Mouse (Mus musculus) frontal cortex, postnatal 10 days (tissue): ENCODE data around the gene Gm12394.
"Not testable (repeated sequence)": the region's sequence is repeated elsewhere in the genome, so short reads cannot be mapped to it uniquely, and the experiment has no call there.

ENCODE experiments used
- DNase-seq, 2 experiments: peaks; one replicate each; pipeline ENCODE4 v3.0.0; 2022; ENCODE audit warnings: low spot score in 2 of 2, mixed read lengths in 1 of 2

Gm12394 gene

GRCm38 (mm10) chr4:42863487-42863886, 6.9 kb upstream of the Gm12394 start:
- DNase-seq: not testable (repeated sequence)

DNA sequence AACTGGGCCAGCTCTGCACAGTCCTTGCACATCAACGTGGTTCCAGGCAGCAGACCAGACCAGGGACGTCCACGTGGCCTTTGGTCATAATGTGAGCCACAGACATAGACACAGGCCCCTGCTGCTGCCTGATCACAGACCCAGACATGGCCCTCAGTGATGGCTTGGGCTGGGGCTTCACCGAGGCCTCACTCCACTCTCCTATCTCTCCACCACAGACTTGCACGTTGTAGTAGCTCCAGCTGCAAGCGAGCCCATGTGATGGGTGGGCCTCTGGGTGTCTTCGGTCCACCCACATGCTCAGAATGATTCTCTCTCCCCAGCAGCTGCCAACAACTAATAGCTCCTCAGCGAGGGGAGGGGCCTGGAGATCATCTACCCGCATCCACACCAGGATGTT, 3.9 kb upstream of the Gm12394 start:
- DNase-seq: not testable (repeated sequence)

DNA sequence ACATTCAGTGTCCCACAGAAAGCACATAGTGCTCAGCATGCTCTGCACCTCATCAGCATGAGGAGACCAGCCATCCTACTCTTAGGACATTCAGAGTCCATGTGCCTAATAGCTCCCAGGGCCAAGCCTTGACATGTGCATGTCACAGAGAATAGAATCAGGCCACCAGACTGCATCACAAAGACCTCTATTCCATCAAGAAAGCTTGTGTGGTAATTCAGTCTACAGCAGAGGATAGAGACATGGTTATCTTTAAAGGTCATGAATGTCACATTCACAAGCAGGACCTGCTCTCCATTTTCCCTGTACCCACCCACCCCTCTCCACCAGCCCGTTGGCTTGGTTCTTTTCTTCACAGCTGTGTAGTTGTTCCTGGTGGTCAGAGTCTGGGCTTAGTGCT, 2.8 kb downstream of the Gm12394 start, which contains the start of gene Fam205a1:
TSS of gene Fam205a1 (minus strand) at position 101 of the 400 bp plus-strand sequence.
- DNase-seq: not testable (repeated sequence)

DNA sequence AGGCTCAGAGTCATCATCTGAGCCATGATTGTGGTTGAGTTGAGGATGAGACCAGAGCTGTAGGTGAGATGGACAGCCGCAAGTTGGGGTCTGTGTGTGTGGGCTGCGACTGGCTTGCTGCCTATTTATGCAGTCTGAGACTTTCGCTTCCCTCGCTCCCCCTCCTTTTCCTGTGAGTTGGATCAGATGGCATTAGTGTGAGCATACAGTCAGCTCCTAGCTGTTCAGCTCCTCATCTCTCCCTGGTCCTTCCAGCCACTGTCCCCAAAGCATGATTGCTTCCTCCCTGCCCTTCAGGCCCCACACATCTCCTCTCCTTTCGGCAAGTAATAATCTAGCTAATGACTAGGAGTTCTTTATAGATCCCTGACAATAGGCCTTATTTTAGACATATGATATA, 82.7 kb downstream of the Gm12394 start, which contains the start of gene Ccl21a:
TSS of gene Ccl21a (minus strand) at position 101 of the 400 bp plus-strand sequence.
- not testable (repeated sequence) for DNase-seq

- DNase-seq: not testable (repeated sequence)
Measured at GRCm38 (mm10) chr4:42756477-42756876, 100.1 kb downstream of the Gm12394 start, which contains the start of gene Ccl19. TSS of gene Ccl19 (minus strand) at chr4:42756577.

DNA sequence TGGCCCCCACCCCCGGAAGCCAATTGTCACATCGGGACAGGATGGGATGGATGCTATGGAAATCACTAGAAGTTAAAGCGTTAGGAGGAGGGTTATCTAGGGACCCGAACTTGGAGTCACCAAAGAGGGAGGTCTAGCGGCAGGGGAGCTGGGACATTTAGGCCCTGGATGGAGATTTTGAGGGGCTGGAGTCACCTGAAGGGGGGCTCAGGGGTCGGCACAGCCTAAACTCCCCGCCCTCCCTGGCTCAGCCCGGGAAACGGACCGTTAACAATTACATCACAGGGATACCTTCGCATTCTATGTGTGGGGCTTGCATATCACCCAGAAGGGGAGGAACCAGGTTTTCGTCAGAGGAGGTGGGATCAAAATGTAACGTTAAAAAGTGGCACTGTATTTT, 121.3 kb downstream of the Gm12394 start, which contains the start of gene 4930578G10Rik:
TSS of gene 4930578G10Rik (plus strand) at position 301 of the 400 bp plus-strand sequence.
- DNase-seq: not testable (repeated sequence)
